Mouse (Mus musculus) kidney, adult 2 months (tissue): ENCODE results near the gene Dop1b. TPM values are rescaled to one million over a fixed set of nuclear protein-coding genes. Genes with fewer than 3 reads are reported as not detected.
A peak's percentile ranks its signal among the peaks of the same experiment; 100 is the strongest.

ENCODE experiments used
- DNase-seq: peaks from one replicate; pipeline ENCODE4 v3.0.0; 2021
- H3K27ac ChIP-seq: fragments of 200-500 bp; 2 replicates; pipeline ENCODE4 v1.5.1; 2012; ENCODE audit warnings: low read depth, low read length, control low read depth, inconsistent platforms; ENCODE audit not compliant: insufficient read depth
- H3K27me3 ChIP-seq: fragments of 200-500 bp; replicated peaks from 2 replicates; pipeline ENCODE4 v1.6.1; 2012; ENCODE audit warnings: mild to moderate bottlenecking, moderate library complexity, low read length, inconsistent platforms; ENCODE audit not compliant: control insufficient read depth, insufficient read depth
- H3K36me3 ChIP-seq: fragments of 200-500 bp; 2 replicates; pipeline ENCODE4 v1.6.1; 2012; ENCODE audit warnings: mild to moderate bottlenecking, moderate library complexity, low read length, inconsistent platforms; ENCODE audit not compliant: control insufficient read depth, insufficient read depth
- H3K4me1 ChIP-seq: fragments of 200-500 bp; 2 replicates; pipeline ENCODE4 v1.6.1; 2011; ENCODE audit warnings: low read length; ENCODE audit not compliant: control insufficient read depth, insufficient read depth
- H3K4me3 ChIP-seq: fragments of 200-500 bp; 2 replicates; pipeline ENCODE4 v1.5.1; 2011; ENCODE audit warnings: mild to moderate bottlenecking, low read depth, low read length, control low read depth; ENCODE audit not compliant: insufficient read depth
- CTCF ChIP-seq: fragments of 200-500 bp; conservative IDR thresholded peaks from 2 replicates; pipeline ENCODE4 v1.5.1; 2011; ENCODE audit warnings: low read depth, mild to moderate bottlenecking, control low read depth, low read length, moderate library complexity, mixed read lengths; ENCODE audit not compliant: insufficient read depth, insufficient read length
- POLR2A ChIP-seq: fragments of 200-500 bp; IDR thresholded peaks from one replicate; pipeline ENCODE4 v1.6.1; 2011; ENCODE audit warnings: low read depth, low read length, control low read depth
- WGBS: fragments of 180-500 bp; shearing (Covaris S2); methylation state at CpG from one replicate; pipeline ENCODE4 v1.1.7; 2018; 5-methylcytosine and 5-hydroxymethylcytosine counted together
- polyA plus RNA-seq: library from polyadenylated mRNA; depleted of rRNA; stranded (reverse); fragments of >200 nt; gene quantifications from 2 replicates; pipeline ENCODE4 v1.2.3, GENCODE M21; 2012

The Dop1b gene
- polyA plus RNA-seq, 1 experiment, result 23.8 TPM

DNA sequence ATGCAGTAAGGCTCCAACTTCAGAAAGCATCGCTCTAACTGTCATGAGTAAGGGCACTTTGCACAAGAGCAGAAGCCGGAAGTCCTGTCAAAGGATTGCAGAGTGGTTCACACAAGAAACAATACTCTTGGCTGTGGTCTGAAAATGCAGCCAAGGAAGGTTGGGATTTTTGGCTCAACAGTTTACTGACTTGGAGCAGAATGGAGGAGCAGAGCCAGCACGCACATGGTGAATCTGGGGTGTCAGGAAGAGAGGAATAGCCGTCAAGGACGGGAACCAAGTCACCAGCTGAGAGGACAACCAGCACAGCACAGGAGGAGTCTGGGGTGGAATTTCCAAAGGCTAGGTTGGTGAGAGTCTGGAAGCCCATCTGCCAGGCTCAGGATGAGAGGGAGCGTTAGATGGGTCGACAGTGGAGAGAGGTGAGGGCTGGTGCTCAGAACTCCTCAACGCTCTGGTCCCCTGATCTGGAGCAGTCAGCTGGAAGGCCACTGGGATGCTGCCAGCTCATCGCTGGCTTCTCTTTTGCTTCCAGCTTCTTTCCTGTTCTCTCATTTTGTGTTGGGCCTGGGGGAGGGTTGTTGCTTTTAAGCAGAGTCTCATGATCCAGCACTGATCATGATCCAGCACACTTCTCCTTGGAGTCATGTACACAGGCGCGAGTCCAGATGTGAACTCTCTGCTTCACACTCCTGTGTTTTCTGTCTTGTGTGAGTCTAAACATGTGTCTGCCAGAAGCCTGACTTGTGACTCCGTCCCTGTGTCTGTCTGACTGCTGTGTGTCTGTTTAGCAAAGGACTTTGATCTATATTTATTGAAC is 85.5 kb downstream of the Dop1b start:
- no peak overlapping the region for H3K27ac ChIP-seq
- WGBS, result 72% methylated on average over 12 of the region's 12 CpGs
- no peak for DNase-seq
- no peak overlapping the region for H3K4me3 ChIP-seq
- H3K4me1 ChIP-seq, result peaks cover 11% of the 10 kb centered on the region; the same call in 1 of the 2 replicates
- no peaks in the 10 kb centered on the region for H3K36me3 ChIP-seq
- TF ChIP-seq CTCF (no peak), POLR2A (no peak)
- no peaks in the 10 kb centered on the region for H3K27me3 ChIP-seq

DNA sequence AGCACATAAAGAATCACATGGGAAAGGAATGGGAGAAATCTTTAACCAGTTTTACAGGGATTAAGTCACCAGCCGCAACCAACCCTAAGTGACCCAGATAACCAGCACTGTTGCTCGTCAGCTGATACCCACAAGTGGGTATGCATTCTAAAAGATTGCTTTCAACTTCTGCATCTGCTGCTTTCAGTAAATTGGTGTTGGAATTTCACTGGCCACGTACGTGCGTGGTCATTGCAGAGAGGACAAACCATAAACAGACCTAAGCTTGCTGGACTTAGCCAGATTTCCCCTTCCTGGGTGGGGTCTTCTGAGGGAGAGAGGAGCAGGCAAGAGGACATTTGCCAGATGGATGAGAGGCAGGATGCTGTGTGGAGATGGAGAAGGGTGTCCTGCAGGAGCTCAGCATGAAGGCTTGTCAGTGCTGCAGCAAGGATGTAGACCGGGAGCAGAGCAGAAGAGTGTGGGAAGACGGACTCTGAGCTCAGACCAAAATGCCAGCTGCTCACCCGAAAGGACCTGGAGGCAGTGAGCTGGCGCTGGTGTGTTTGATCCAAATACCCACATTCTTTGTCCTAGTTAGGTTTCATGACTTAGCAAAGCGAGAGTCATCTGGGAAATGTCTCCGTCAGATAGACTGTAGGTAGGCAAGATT is 86.3 kb downstream of the Dop1b start:
- Histone ChIP-seq H3K36me3 (no peaks in the 10 kb centered on the region), H3K4me1 (peaks cover 6% of the 10 kb centered on the region; the same call in 1 of the 2 replicates), H3K27ac (no peak overlapping the region), H3K27me3 (no peaks in the 10 kb centered on the region), H3K4me3 (no peak overlapping the region)
- TF ChIP-seq CTCF (no peak), POLR2A (no peak)
- DNase-seq, result peak; percentile 23
- 68% methylated on average over 11 of the region's 11 CpGs for WGBS

DNA sequence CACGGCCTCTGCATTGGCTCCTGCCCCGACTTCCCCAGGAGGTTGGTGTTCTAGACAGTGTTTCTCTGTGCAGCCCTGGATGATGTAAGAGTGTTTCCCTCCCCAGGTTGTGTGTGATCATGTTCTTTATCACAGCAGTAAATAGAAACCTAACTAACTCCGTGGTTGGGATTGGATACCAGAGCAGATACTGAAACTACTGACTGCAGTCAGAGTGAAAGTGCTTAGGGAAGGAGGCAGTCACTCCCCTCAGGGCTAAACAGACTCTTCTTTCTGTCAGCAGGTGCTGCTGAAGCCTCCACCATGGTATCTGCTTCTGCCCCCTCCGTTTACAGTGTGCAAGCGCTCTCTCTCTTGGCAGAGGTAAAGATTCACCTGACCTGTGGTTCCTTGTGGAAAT is 86.9 kb downstream of the Dop1b start:
- H3K27ac ChIP-seq, result no peak overlapping the region
- 73% methylated on average over 5 of the region's 5 CpGs for WGBS
- no peak overlapping the region for H3K4me3 ChIP-seq
- no peaks in the 10 kb centered on the region for H3K36me3 ChIP-seq
- no peaks in the 10 kb centered on the region for H3K27me3 ChIP-seq
- TF ChIP-seq POLR2A, result no peak
- TF ChIP-seq CTCF, result no peak
- DNase-seq, result no peak
- H3K4me1 ChIP-seq, result 0 out of 2 replicates have a peak, but pooled peaks cover under 1% of the 10 kb centered on the region

DNA sequence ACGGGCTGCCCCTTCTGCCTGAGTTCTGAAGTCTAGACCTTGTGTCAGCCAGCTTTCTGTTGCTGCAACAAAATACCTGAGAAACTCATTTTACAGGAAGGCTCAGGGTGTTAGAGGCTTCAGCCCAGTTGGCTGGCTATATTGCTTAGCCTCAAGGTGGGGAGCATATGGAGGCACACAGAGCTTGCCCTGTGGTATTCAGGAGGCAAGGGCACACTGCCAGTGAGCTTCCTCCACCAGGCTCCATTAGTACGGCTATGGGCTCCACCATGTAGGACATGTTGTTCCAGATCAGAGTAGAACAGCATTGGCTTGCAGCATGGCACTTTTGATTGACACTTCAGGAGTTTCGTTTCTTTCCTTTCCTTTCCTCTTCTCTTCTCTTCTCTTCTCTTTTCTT is 87.4 kb downstream of the Dop1b start:
- WGBS, result 76% methylated on average over 3 of the region's 3 CpGs
- Histone ChIP-seq H3K4me3 (no peak overlapping the region), H3K36me3 (no peaks in the 10 kb centered on the region), H3K4me1 (no peaks in the 10 kb centered on the region), H3K27ac (no peak overlapping the region), H3K27me3 (no peaks in the 10 kb centered on the region)
- no peak for DNase-seq
- TF ChIP-seq CTCF, result no peak
- TF ChIP-seq POLR2A, result no peak

DNA sequence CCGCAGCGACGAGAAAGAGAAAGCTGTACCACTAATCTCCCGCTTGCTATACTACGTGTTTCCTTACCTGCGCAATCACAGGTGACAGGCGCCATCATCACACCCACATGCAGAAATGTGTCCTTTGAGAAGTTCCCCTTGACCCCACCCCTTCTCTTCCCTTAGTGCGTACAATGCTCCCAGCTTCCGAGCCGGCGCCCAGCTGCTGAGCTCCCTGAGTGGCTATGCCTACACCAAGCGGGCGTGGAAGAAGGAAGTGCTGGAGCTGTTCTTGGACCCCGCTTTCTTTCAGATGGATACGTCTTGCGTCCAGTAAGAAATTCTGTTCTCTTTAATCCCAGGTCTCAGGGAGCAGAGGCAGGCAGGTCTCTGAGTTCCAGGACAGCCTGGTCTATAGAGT is 88.2 kb downstream of the Dop1b start:
- no peak overlapping the region for H3K27ac ChIP-seq
- WGBS, result 97% methylated on average over 16 of the region's 16 CpGs
- TF ChIP-seq CTCF (no peak), POLR2A (no peak)
- H3K4me1 ChIP-seq, result no peaks in the 10 kb centered on the region
- no peaks in the 10 kb centered on the region for H3K36me3 ChIP-seq
- H3K4me3 ChIP-seq, result no peak overlapping the region
- no peak for DNase-seq
- H3K27me3 ChIP-seq, result no peaks in the 10 kb centered on the region

DNA sequence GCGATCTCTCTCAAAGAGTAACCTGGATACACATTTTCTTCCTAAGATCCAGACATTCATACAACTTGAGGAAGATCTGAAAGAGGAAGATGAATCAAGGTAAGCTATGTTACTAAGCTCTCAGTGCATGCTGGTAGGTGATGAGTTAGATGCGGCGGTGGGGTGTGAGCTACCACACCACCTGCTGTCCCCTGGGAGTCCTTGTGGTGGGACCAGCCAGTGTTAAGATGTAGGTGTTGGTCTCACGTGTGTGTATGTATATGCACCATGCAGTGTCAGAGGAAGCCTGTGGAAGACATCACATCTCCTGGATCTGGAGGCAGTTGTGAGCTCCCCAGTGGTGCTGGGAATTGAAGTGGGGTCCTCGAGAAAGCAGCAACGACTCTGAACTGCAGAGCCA is 95.5 kb downstream of the Dop1b start:
- Histone ChIP-seq H3K4me3 (no peak overlapping the region), H3K36me3 (no peaks in the 10 kb centered on the region), H3K27ac (no peak overlapping the region)

DNA sequence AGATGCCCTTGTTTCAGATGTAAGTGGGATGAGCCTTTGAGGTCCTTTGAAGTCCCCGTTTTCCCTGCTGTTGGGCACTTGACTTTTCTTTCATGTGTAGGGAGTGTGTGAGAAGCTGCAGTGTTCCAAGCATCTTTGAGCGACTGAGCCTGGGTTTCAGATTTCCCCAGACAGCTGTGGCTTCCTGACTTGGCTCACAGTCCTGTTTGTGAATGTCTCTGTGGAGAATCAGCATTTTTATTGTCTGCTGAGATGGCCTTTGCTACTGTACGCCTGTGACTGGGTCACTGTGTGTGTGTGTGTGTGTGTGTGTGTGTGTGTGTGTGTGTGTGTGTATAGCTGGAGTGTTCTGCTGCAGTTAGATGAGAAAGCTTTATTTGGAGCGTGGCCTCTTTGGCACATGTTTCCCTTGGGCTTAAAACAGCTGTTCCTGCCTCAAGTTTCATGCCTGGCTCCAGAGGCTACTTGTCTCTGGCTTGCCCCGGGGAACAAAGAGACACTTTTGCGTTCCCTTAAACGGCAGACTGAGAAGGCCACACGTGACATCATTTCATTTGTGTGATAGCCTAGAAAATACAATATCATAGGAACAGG is 96.4 kb downstream of the Dop1b start:
- Histone ChIP-seq H3K4me3 (no peak overlapping the region), H3K4me1 (no peaks in the 10 kb centered on the region), H3K27ac (no peak overlapping the region), H3K36me3 (no peaks in the 10 kb centered on the region), H3K27me3 (no peaks in the 10 kb centered on the region)
- DNase-seq, result peak; percentile 84
- TF ChIP-seq POLR2A, result no peak
- TF ChIP-seq CTCF, result no peak
- 32% methylated on average over 8 of the region's 8 CpGs for WGBS

More for the DNA sequence above, 95.5 kb downstream of the Dop1b start:
- TF ChIP-seq POLR2A, result no peak
- TF ChIP-seq CTCF, result no peak
- DNase-seq, result no peak
- Histone ChIP-seq H3K4me1 (no peaks in the 10 kb centered on the region), H3K27me3 (no peaks in the 10 kb centered on the region)
- WGBS, result 93% methylated on average over 6 of the region's 6 CpGs
